Mouse (Mus musculus): ENCODE results near the gene Foxk1.

Foxk1 gene

DNA sequence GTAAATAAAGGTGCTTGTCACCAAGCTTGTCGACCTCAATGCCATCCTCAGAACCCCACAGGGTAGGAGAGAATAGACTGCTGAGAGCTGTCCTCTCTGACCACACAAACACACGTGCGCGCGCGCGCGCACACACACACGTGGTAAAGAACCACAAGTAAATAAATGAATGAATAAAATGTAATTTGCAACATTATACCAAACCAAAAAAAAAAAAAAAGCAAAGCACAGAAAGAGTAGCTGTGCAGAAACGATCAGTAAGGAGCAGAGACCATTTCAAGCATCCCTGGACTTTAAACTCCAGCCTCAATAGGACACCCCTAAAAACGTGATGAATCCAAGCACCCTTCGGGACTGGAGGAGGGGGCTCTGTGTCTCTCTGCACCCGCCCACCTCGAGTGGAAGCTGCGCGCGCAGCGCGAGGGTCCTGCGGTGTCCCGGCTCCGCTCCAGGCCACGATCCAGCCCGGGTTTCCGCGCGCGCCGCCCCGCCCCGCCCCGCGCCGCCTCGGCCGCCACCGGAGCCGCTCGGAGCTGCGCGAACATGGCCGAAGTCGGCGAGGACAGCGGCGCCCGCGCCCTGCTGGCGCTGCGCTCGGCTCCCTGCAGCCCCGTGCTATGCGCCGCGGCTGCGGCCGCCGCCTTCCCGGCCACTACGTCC, at the start of gene Foxk1:
Foxk1 (plus strand) TSS at position 517 of the 660 bp plus-strand sequence.
- peak; percentile 97 for DNase-seq

- no peak for DNase-seq
These were observed 48.9 kb upstream of the Foxk1 start for GRCm38 (mm10) chr5:142352336-142352892.

- no peak for DNase-seq
These were observed 46.2 kb upstream of the Foxk1 start for GRCm38 (mm10) chr5:142355144-142355543.

GRCm38 (mm10) chr5:142361166-142361565, 40.1 kb upstream of the Foxk1 start:
- no peak for DNase-seq

- no peak for DNase-seq
These were observed 38.4 kb upstream of the Foxk1 start for GRCm38 (mm10) chr5:142362894-142363293.

GRCm38 (mm10) chr5:142364095-142364494, 37.2 kb upstream of the Foxk1 start:
- DNase-seq, result no peak

GRCm38 (mm10) chr5:142367085-142368081, 33.9 kb upstream of the Foxk1 start:
- DNase-seq, result peak; percentile 99

DNA sequence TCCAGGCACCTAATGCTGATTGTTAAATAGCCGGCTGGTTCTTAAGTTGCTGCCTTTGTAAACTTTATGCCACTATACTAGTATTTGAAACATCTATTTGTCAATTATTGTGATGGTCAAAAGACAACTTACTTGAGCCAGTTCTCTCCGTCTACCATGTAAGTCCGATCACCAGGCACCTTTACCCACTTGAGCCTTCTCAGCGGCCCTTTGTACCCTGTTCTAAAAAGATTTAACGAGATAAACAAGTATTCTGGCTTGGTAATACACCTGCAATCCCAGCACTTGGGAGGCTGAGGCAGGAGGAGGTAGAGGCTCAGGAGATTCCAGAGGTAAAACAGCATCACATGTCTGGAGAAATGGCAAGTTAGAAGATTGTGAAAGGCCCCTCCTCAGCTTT, 33.2 kb upstream of the Foxk1 start:
- no peak for DNase-seq

- no peak for DNase-seq
These were observed 30.7 kb upstream of the Foxk1 start for GRCm38 (mm10) chr5:142370406-142371171.

DNA sequence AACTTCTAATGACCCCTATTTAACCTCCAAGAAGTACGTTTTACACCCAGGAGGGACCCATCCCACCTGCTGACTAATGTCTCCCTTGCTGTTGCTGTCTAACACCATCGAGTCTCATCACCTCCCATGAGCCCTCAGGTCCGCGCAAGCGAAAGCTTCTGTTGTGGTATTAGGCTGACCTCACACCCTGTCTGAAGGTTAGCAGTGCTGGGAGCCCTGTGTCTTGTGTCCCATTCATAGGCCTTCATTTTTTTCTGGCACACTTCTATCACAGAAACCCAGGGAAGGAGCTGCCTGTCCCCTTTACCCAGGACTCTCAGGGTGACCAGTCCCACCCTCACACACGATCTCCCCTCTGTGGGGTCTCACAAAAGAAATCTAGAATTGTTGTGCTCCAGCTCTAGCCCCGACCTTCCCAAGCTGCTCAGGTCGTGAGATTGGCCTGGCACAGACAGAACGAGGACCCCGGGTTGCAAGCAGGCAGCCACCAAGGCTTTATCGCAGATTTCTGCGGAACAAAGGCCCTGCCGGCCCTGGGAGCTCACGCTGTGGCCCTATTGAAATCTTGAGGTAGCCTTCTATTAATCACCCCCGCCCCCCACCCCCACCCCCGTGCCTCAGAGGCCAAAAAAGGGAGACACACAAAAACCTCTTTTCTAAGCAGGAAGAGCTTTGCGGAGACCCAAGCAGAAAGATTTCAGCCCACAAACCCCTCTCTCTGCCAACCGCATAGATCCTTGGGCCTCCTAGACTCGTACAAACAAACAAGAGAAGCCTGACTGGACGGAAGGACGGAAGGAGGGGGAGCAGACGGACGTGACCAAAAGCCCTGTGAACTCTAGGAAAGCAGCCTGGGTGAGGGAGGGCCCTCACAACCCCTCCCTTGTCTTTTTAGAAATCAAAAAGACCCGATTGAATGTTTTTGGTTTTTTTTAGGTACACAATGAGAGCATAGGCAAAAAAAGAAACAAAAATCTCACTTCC, 29.8 kb upstream of the Foxk1 start:
- no peak for DNase-seq

DNA sequence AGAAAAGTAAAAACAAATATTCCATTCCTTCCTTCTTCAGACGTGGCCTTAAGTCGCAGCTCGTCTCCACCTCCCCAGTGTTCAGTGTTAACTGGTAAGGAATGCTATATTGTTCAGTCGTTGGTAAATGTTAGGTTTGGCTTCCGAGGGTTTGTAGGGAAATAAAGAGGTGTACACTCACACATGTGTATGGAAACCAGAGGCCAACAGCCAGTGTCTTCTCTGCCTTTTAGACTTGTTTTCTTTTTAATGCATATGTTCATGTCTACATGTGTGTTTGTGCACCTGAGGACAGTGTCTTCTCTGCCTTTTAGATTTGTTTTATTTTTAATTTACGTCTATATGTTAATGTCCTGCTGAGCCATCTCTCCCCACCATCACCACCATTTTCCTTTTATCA, 29.1 kb upstream of the Foxk1 start:
- DNase-seq, result no peak

- DNase-seq, result no peak
These were observed 27.0 kb upstream of the Foxk1 start for GRCm38 (mm10) chr5:142374343-142374742.

DNA sequence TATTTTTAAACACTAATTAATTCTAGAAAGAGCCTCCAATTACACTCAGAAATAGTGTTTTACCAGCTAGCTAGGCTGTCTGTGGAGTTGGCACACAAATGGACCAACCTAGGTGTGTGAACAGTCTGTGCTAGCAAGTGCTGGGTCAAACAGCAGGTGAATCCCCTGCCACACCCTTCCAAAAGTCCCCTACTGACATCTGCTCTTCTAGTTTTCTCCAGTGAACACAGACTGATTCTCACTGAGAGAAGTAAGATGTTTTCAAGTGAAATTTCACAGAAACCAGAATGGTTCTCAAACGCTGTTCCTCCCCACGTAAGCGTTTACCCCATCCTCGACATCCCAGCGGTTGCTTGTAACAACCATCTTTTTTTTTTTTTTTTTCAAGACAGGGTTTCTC, 25.7 kb upstream of the Foxk1 start:
- DNase-seq, result no peak

DNA sequence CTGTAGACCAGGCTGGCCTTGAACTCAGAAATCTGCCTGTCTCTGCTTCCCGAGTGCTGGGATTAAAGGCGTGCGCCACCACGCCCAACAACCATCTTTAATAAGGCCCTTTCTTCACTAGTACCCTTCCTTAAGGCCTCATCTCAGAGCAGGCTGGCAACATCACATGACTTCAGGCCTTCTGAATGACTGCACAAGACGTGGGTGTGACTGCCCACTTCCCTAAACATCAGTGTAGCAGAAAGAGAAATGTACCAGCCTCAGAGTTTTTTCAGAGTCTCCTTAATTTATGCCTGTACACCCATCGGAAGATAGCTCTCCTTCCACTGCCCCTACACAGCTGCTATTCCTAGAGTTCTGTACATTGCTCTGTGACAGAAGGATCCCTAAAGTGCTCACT, 25.2 kb upstream of the Foxk1 start:
- no peak for DNase-seq

DNA sequence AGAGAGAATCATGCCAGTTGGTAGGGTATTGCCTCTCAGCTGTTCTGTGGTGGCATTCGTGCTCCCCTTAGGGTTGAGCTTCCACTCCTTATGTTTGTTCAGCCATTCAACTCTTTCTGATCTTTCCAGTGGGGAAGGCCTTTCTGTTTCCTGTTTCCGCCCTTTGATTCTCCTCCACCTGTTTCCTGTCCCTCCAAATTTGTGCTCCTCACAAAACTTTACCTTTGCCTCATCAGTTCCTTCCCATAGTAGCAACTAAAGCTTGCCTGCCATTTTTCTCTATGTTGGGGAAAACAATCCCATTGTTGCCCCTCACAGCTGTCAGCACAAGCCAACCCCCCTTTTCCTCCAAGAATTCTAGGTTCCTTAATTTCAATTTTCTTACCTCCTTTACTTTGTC, 23.2 kb upstream of the Foxk1 start:
- DNase-seq, result no peak

DNA sequence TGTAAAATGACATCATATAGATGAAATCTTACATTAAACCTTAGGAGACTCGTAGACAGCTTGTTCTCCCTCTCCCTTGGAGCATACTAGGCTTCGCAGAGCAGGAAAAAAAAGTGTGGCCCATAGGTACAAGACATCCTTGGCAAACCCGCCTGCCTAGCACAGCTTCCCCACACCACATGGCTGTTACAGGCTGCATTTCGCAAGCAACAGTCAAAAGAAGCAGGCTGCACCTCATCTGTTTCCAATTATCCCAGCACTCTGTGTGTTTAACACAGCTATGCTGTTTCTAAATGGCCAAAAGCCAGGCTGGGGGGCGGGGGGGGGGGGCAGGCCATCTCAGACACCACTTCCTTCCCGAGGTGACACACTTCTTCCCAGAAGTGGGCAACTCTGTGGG, 20.8 kb upstream of the Foxk1 start:
- no peak for DNase-seq

- peak; percentile 41 for DNase-seq
These were observed 16.2 kb upstream of the Foxk1 start for GRCm38 (mm10) chr5:142384911-142385660.

DNA sequence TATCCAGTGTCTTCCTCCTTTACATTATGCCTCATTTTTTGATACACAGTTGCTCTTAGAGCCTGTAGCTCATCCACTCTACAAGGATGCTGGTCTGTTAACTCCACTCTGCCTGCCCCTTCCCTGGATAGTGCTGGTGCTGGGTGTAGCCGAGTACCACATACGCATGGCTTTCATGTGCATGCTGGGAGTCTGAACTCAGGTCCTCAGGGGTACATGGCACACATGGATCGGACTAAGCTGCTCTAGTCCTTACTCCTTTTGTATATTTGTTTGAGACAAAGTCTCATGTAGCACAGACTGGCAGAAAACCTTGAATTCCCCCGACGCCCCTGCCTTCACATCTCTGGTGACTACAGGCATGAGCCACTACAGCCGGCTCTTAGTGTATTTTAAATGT, 15.0 kb upstream of the Foxk1 start:
- no peak for DNase-seq

- no peak for DNase-seq
These were observed 14.3 kb upstream of the Foxk1 start for GRCm38 (mm10) chr5:142386784-142387680.

DNA sequence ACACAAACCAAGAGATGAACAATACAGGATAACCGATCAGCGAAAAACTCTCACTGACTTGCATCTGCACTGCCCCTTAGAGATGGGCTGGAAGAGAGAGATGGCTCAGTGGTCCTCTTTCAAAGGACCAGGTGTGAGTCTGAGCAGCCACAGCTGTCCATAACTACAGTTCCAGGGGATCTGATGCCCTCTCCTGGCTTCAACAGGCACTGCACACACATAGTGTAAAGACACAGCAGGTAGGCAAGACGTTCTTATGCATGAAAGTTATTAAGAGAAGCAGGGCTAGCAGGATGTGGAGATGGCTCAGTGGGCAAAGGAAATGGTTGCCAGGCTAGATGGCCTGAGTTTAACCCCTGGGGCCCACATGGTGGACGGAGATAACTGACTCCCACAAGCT, 13.6 kb upstream of the Foxk1 start:
- DNase-seq, result no peak

All from right cerebral cortex, postnatal 14 days (tissue).